30 mouse cellular contexts compared by ENCODE assay signal in genomic region chr7:128313601-128314000, GRCm38 (mm10). TPM values are rescaled to one million over a fixed set of nuclear protein-coding genes. Genes with fewer than 3 reads are reported as not detected.
A peak's percentile ranks its signal among the peaks of the same experiment; 100 is the strongest.
DNase-seq lines count a peak whose midpoint lies in the region; ATAC-seq and TF ChIP-seq lines count a peak whose summit lies in the region.
"Had no signal": no experiment of that assay in that cellular context is flagged by ENCODE, and none has a peak within 500 bp of the region (broad histone marks: within the 10 kb centered on the region; RNA-seq: fewer than 3 reads in every experiment).

No protein-coding gene starts in this region.

- H3K4me1 ChIP-seq in liver, embryonic 11.5 days (replicated peaks; ENCODE audit: control insufficient read depth, insufficient read depth, low read length), result peaks cover 15% of the 10 kb centered on the region
- H3K4me1 ChIP-seq in liver, embryonic 12.5 days, result peaks cover 29% of the 10 kb centered on the region
- H3K4me1 ChIP-seq in thymus, adult 2 months (replicated peaks; ENCODE audit: control insufficient read depth, insufficient read depth, low read length), result no peaks in the 10 kb centered on the region
- H3K4me1 ChIP-seq: forebrain, embryonic 12.5 days; hindbrain, embryonic 13.5 days; limb, embryonic 15.5 days; midbrain, embryonic 13.5 days had no signal

- H3K27me3 ChIP-seq in liver, embryonic 11.5 days (replicated peaks; ENCODE audit: control insufficient read depth, insufficient read depth, low read length), result no peaks in the 10 kb centered on the region
- peaks cover 47% of the 10 kb centered on the region for H3K27me3 ChIP-seq in liver, embryonic 12.5 days (replicated peaks)
- H3K27me3 ChIP-seq in thymus, adult 2 months (ENCODE audit: control insufficient read depth, insufficient read depth, low read length), result no peaks in the 10 kb centered on the region
- H3K27me3 ChIP-seq: embryonic facial prominence, embryonic 15.5 days; forebrain, embryonic 12.5 days; hindbrain, embryonic 13.5 days; limb, embryonic 15.5 days; lung, embryonic 15.5 days; midbrain, embryonic 13.5 days had no signal

- H3K9me3 ChIP-seq in liver, embryonic 11.5 days (ENCODE audit: control insufficient read depth, low read length), result no peaks in the 10 kb centered on the region
- H3K9me3 ChIP-seq in liver, embryonic 12.5 days (replicated peaks), result no peaks in the 10 kb centered on the region
- H3K9me3 ChIP-seq: embryonic facial prominence, embryonic 10.5 days; embryonic facial prominence, embryonic 15.5 days; forebrain, embryonic 12.5 days; hindbrain, embryonic 13.5 days; limb, embryonic 10.5 days; limb, embryonic 15.5 days; lung, embryonic 15.5 days; midbrain, embryonic 13.5 days had no signal

- no peak overlapping the region for H3K4me3 ChIP-seq in liver, embryonic 11.5 days (ENCODE audit: low read depth, low read length)
- no peak overlapping the region for H3K4me3 ChIP-seq in liver, embryonic 12.5 days
- no peak overlapping the region for H3K4me3 ChIP-seq in thymus, adult 2 months (ENCODE audit: control insufficient read depth, insufficient read depth, low read length)
- H3K4me3 ChIP-seq: embryonic facial prominence, embryonic 10.5 days; embryonic facial prominence, embryonic 15.5 days; forebrain, embryonic 12.5 days; hindbrain, embryonic 13.5 days; limb, embryonic 10.5 days; limb, embryonic 15.5 days; lung, embryonic 15.5 days; midbrain, embryonic 13.5 days had no signal

- no peak overlapping the region for H3K4me2 ChIP-seq in liver, embryonic 11.5 days
- H3K4me2 ChIP-seq in liver, embryonic 12.5 days, result no peak overlapping the region
- H3K4me2 ChIP-seq: embryonic facial prominence, embryonic 15.5 days; forebrain, embryonic 12.5 days; heart, embryonic 11.5 days; hindbrain, embryonic 13.5 days; limb, embryonic 15.5 days; lung, embryonic 15.5 days; midbrain, embryonic 13.5 days had no signal

- no peak for TF ChIP-seq CTCF in thymus, adult 2 months (IDR thresholded peaks at IDR 0.05; ENCODE audit: borderline replicate concordance, control insufficient read depth, extremely low read depth, insufficient read depth, low read length, poor library complexity)

- no peaks in the 10 kb centered on the region for H3K36me3 ChIP-seq in liver, embryonic 11.5 days (ENCODE audit: control insufficient read depth, insufficient read depth, low read length)
- H3K36me3 ChIP-seq in liver, embryonic 12.5 days, result no peaks in the 10 kb centered on the region
- H3K36me3 ChIP-seq in thymus, adult 2 months (ENCODE audit: control insufficient read depth, insufficient read depth, low read length), result no peaks in the 10 kb centered on the region
- H3K36me3 ChIP-seq: embryonic facial prominence, embryonic 10.5 days; embryonic facial prominence, embryonic 15.5 days; forebrain, embryonic 12.5 days; hindbrain, embryonic 13.5 days; limb, embryonic 10.5 days; limb, embryonic 15.5 days; lung, embryonic 15.5 days; midbrain, embryonic 13.5 days had no signal

- intact Hi-C loops in heart, postnatal 10 days (cut with DNase I), result no loop called here

- no peak overlapping the region for H3K27ac ChIP-seq in liver, embryonic 11.5 days (ENCODE audit: low read depth, low read length)
- no peak overlapping the region; the same call in 1 of the 2 replicates for H3K27ac ChIP-seq in liver, embryonic 12.5 days
- H3K27ac ChIP-seq in thymus, adult 2 months (ENCODE audit: control insufficient read depth, insufficient read depth, low read length), result no peak overlapping the region
- H3K27ac ChIP-seq: embryonic facial prominence, embryonic 10.5 days; embryonic facial prominence, embryonic 15.5 days; forebrain, embryonic 12.5 days; hindbrain, embryonic 13.5 days; limb, embryonic 10.5 days; limb, embryonic 15.5 days; lung, embryonic 15.5 days; macrophage; midbrain, embryonic 13.5 days had no signal

- 70% methylated on average over 2 of the region's 2 CpGs for WGBS in liver, embryonic 11.5 days
- WGBS in liver, embryonic 12.5 days (ENCODE audit: insufficient replicate concordance), result 63% methylated on average over 2 of the region's 2 CpGs
- 97% methylated on average over 2 of the region's 2 CpGs for WGBS in thymus, adult 2 months

- H3K9ac ChIP-seq in liver, embryonic 11.5 days (ENCODE audit: low read depth, low read length), result no peak overlapping the region
- H3K9ac ChIP-seq in liver, embryonic 12.5 days, result no peak overlapping the region
- H3K9ac ChIP-seq: embryonic facial prominence, embryonic 15.5 days; forebrain, embryonic 12.5 days; hindbrain, embryonic 13.5 days; limb, embryonic 15.5 days; lung, embryonic 15.5 days; midbrain, embryonic 13.5 days had no signal

- ATAC-seq in liver, embryonic 11.5 days (replicated peaks; ENCODE audit: low FRiP score), result no peak
- no peak for ATAC-seq in liver, embryonic 12.5 days
- ATAC-seq: activated CD4-positive, CD25-positive, alpha-beta regulatory T cell, adult 4 months; midbrain, embryonic 13.5 days had no signal

- no peak for TF ChIP-seq POLR2A in thymus, adult 2 months (IDR thresholded peaks at IDR 0.05; ENCODE audit: control insufficient read depth, extremely low read depth, insufficient read depth, low read length, poor library complexity)

- DNase-seq in heart, adult 11 months, result peak; percentile 83
- DNase-seq in heart, postnatal 10 days, result no peak
- DNase-seq in liver, embryonic 11.5 days (ENCODE audit: low spot score), result peak; percentile 26
- peak; percentile 6 for DNase-seq in thymus, adult 2 months
- no peak for DNase-seq in thymus, postnatal 10 days (ENCODE audit: low spot score in 2 of 2)
- no peak for DNase-seq in adrenal gland, postnatal 4 days (ENCODE audit: low spot score in 2 of 2)
- DNase-seq: adrenal gland, adult 2 months; adrenal gland, postnatal 36 days; cerebellum, adult 8-10 months; cerebellum, postnatal 25 days; gastrocnemius, postnatal 10 days; heart, postnatal 4 days; kidney, adult 18-20 months; layer of hippocampus, adult 9-11 months; thymus, postnatal 25 days had no signal

RNA-seq across cellular contexts. Expression of gene BC017158, which starts 15.6 kb away (rescaled TPM):
- 10 to 100 TPM; 10.3 to 10.8 TPM for total RNA-seq in heart, postnatal 10 days (2021)
- 38.2 and 42.3 TPM in 2 replicates for polyA plus RNA-seq in liver, embryonic 11.5 days (2014; fragmentation: Nextera tagmentation; extraction: Ambion mirVana)
- 26.3 and 29.4 TPM in 2 replicates for polyA plus RNA-seq in liver, embryonic 12.5 days (2016; fragmentation: Nextera tagmentation; extraction: Ambion mirVana)
- 51.1 and 54.1 TPM in 2 replicates for polyA plus RNA-seq in thymus, adult 2 months (2012; rRNA removed)
- total RNA-seq in adrenal gland, postnatal 4 days (2021), result 10 to 100 TPM; 39.3 to 39.4 TPM

RNA-seq across cellular contexts. Expression of gene Slc5a2, which starts 48.1 kb away (rescaled TPM):
- not detected for total RNA-seq in heart, postnatal 10 days (2021)
- 2.1 and 3.0 TPM in 2 replicates for polyA plus RNA-seq in liver, embryonic 11.5 days (2014; fragmentation: Nextera tagmentation; extraction: Ambion mirVana)
- polyA plus RNA-seq in liver, embryonic 12.5 days (2016; fragmentation: Nextera tagmentation; extraction: Ambion mirVana), result 2.0 and 2.1 TPM in 2 replicates
- polyA plus RNA-seq in thymus, adult 2 months (2012; rRNA removed), result 0.29 and 0.67 TPM in 2 replicates
- total RNA-seq in adrenal gland, postnatal 4 days (2021), result 10 to 100 TPM in 1 of 2 experiments, under 1 TPM in 1; 0.73 to 22.0 TPM
- total RNA-seq: adrenal gland, postnatal 36 days; gastrocnemius, postnatal 10 days; heart, postnatal 4 days; left cerebral cortex, postnatal 10 days; monocyte, adult 5-6 weeks had no signal
- polyA plus RNA-seq: activated CD4-positive, CD25-positive, alpha-beta regulatory T cell, adult 4 months; adrenal gland, adult 2 months; embryonic facial prominence, embryonic 15.5 days; forebrain, embryonic 12.5 days; hindbrain, embryonic 13.5 days; limb, embryonic 15.5 days; midbrain, embryonic 13.5 days; neural tube, embryonic 14.5 days had no signal

Comparison
In these comparisons a context has a peak if more than half of its experiments do, and no peak if none do; other contexts are left out.
1. DNase-seq: peak in heart, adult 11 months (single experiment), liver, embryonic 11.5 days (single experiment) and thymus, adult 2 months (single experiment); none in heart, postnatal 10 days (0 of 2), thymus, postnatal 10 days (0 of 2) and adrenal gland, postnatal 4 days (0 of 2).